14 mouse cellular contexts compared by ENCODE assay signal in the genomic region with DNA sequence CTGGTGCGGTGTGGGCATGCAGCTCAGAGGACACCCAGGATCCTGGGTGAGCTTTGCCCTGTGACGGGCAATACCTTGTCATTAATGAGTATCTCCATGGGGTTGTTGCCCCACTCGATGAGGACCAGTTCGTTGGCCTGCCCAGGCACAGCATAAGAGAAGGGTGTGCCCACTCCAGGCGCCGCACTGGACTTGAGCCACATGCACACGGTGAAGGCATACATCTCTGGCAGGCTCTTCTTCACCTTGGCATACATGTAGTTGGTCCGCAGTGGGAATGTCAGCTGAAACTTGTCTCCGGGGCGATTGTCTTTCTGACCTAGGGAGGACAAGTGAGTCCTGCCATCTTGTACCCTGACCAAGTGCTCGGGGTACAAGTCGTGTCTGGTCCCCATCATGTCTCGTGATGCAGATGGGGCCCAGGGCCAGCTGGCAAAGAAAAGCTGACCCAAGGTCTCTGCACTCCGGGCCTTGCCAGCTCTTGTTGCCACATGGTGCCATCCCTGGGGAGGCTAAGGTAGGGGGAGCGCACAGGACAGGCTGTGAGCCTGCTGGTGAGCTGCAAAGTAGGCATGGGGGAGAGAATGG. TPM values are rescaled to one million over a fixed set of nuclear protein-coding genes. Genes with fewer than 3 reads are reported as not detected.
DNase-seq lines count a peak whose midpoint lies in the region; ATAC-seq lines count a peak whose summit lies in the region.
"Had no signal": no experiment of that assay in that cellular context is flagged by ENCODE, and none has a peak within 500 bp of the region (broad histone marks: within the 10 kb centered on the region; RNA-seq: fewer than 3 reads in every experiment).

No protein-coding gene starts in this region.

- no peak overlapping the region for H3K27ac ChIP-seq in neural tube, embryonic 11.5 days (ENCODE audit: low read depth, low read length)
- no peak overlapping the region for H3K27ac ChIP-seq in hindbrain, embryonic 13.5 days
- H3K27ac ChIP-seq in neural tube, embryonic 15.5 days (replicated peaks), result no peak overlapping the region
- H3K27ac ChIP-seq: kidney, postnatal 0 days had no signal

- H3K4me1 ChIP-seq in neural tube, embryonic 11.5 days (ENCODE audit: control insufficient read depth, insufficient read depth, low read length), result peaks cover 32% of the 10 kb centered on the region
- H3K4me1 ChIP-seq in hindbrain, embryonic 13.5 days (replicated peaks), result peaks cover 90% of the 10 kb centered on the region
- H3K4me1 ChIP-seq in neural tube, embryonic 15.5 days, result peaks cover 83% of the 10 kb centered on the region

- H3K4me2 ChIP-seq in neural tube, embryonic 11.5 days (ENCODE audit: low read depth), result 0 out of 2 replicates have a peak overlapping the region, but pooled peaks have one; percentile 98
- H3K4me2 ChIP-seq in hindbrain, embryonic 13.5 days, result peak overlapping the region; percentile 98
- H3K4me2 ChIP-seq in neural tube, embryonic 15.5 days, result peak overlapping the region; percentile 98
- H3K4me2 ChIP-seq: heart, embryonic 11.5 days had no signal

- H3K27me3 ChIP-seq in neural tube, embryonic 11.5 days (ENCODE audit: control insufficient read depth, insufficient read depth, low read length), result peaks cover 58% of the 10 kb centered on the region
- peaks cover 83% of the 10 kb centered on the region for H3K27me3 ChIP-seq in hindbrain, embryonic 13.5 days
- peaks cover 13% of the 10 kb centered on the region for H3K27me3 ChIP-seq in neural tube, embryonic 15.5 days (replicated peaks)

- WGBS in neural tube, embryonic 11.5 days, result 88% methylated on average over 15 of the region's 15 CpGs
- 74% methylated on average over 15 of the region's 15 CpGs for WGBS in hindbrain, embryonic 13.5 days
- WGBS in neural tube, embryonic 15.5 days, result 76% methylated on average over 15 of the region's 15 CpGs

- peak overlapping the region; percentile 29; the same call in 1 of the 2 replicates for H3K9ac ChIP-seq in neural tube, embryonic 11.5 days (ENCODE audit: low read length)
- H3K9ac ChIP-seq in hindbrain, embryonic 13.5 days, result peak overlapping the region; percentile 92
- H3K9ac ChIP-seq in neural tube, embryonic 15.5 days (replicated peaks), result peak overlapping the region; percentile 35

- no peak for ATAC-seq in neural tube, embryonic 11.5 days (ENCODE audit: insufficient read depth, low FRiP score, low TSS enrichment)
- no peak for ATAC-seq in hindbrain, embryonic 13.5 days (ENCODE audit: low FRiP score)
- no peak for ATAC-seq in neural tube, embryonic 15.5 days (ENCODE audit: low FRiP score)
- no peak for ATAC-seq in inflammation-experienced regulatory T-cells, adult 6 months

- H3K36me3 ChIP-seq in neural tube, embryonic 11.5 days (ENCODE audit: control insufficient read depth, insufficient read depth, low read length), result no peaks in the 10 kb centered on the region
- H3K36me3 ChIP-seq in hindbrain, embryonic 13.5 days, result peaks cover 10% of the 10 kb centered on the region
- peaks cover 7% of the 10 kb centered on the region; the same call in 1 of the 2 replicates for H3K36me3 ChIP-seq in neural tube, embryonic 15.5 days

- no peak overlapping the region for H3K4me3 ChIP-seq in neural tube, embryonic 11.5 days (ENCODE audit: low read depth, low read length)
- peak overlapping the region; percentile 75 for H3K4me3 ChIP-seq in hindbrain, embryonic 13.5 days
- peak overlapping the region; percentile 75 for H3K4me3 ChIP-seq in neural tube, embryonic 15.5 days (replicated peaks)

- H3K9me3 ChIP-seq in neural tube, embryonic 11.5 days (ENCODE audit: control insufficient read depth, low read length), result no peaks in the 10 kb centered on the region
- no peaks in the 10 kb centered on the region for H3K9me3 ChIP-seq in hindbrain, embryonic 13.5 days
- H3K9me3 ChIP-seq in neural tube, embryonic 15.5 days (replicated peaks), result no peaks in the 10 kb centered on the region

- DNase-seq in cerebellum, adult 11-12 months, result peak; percentile 87
- DNase-seq in cerebellum, postnatal 4 days (ENCODE audit: low spot score in 2 of 2), result no peak
- no peak for DNase-seq in neural tube, embryonic 11.5 days (ENCODE audit: low spot score)
- DNase-seq in neural tube, embryonic 10.5 days (ENCODE audit: extremely low spot score, low spot score), result no peak
- DNase-seq in urinary bladder, postnatal 4 days (ENCODE audit: low spot score in 2 of 2), result no peak
- DNase-seq: gastrocnemius, postnatal 10 days; liver; lung, postnatal 10 days; thymus, postnatal 25 days had no signal

RNA-seq across cellular contexts. Expression of gene Nptx1, which starts 2.9 kb away (rescaled TPM):
- polyA plus RNA-seq in neural tube, embryonic 11.5 days (2014; fragmentation: Nextera tagmentation; extraction: Ambion mirVana), result 8.3 and 9.2 TPM in 2 replicates
- polyA plus RNA-seq in hindbrain, embryonic 13.5 days (2015; fragmentation: Nextera tagmentation; extraction: Ambion mirVana), result 12.6 and 15.2 TPM in 2 replicates
- 26.0 and 28.3 TPM in 2 replicates for polyA plus RNA-seq in neural tube, embryonic 15.5 days (2015; fragmentation: Nextera tagmentation; extraction: Ambion mirVana)
- not detected for polyA plus RNA-seq in inflammation-experienced regulatory T-cells, adult 6 months (2017; shearing (Covaris generic))

RNA-seq across cellular contexts. Expression of gene Endov, which starts 53.5 kb away (rescaled TPM):
- polyA plus RNA-seq in neural tube, embryonic 11.5 days (2014; fragmentation: Nextera tagmentation; extraction: Ambion mirVana), result 13.9 and 18.1 TPM in 2 replicates
- 15.5 and 20.9 TPM in 2 replicates for polyA plus RNA-seq in hindbrain, embryonic 13.5 days (2015; fragmentation: Nextera tagmentation; extraction: Ambion mirVana)
- 15.1 and 15.8 TPM in 2 replicates for polyA plus RNA-seq in neural tube, embryonic 15.5 days (2015; fragmentation: Nextera tagmentation; extraction: Ambion mirVana)
- polyA plus RNA-seq in inflammation-experienced regulatory T-cells, adult 6 months (2017; shearing (Covaris generic)), result 10 to 100 TPM in 2 of 3 experiments, 1 to 10 TPM in 1; 9.9 to 12.5 (median 12.1) TPM

RNA-seq across cellular contexts. Expression of gene Rptor, which starts 58.1 kb away (rescaled TPM):
- 12.2 and 12.6 TPM in 2 replicates for polyA plus RNA-seq in neural tube, embryonic 11.5 days (2014; fragmentation: Nextera tagmentation; extraction: Ambion mirVana)
- 10.2 and 10.6 TPM in 2 replicates for polyA plus RNA-seq in hindbrain, embryonic 13.5 days (2015; fragmentation: Nextera tagmentation; extraction: Ambion mirVana)
- polyA plus RNA-seq in neural tube, embryonic 15.5 days (2015; fragmentation: Nextera tagmentation; extraction: Ambion mirVana), result 10.4 and 11.7 TPM in 2 replicates
- polyA plus RNA-seq in inflammation-experienced regulatory T-cells, adult 6 months (2017; shearing (Covaris generic)), result 10 to 100 TPM; 10.3 to 15.9 (median 10.5) TPM

Comparison
In these comparisons a context has a peak if more than half of its experiments do, and no peak if none do; other contexts are left out.
1. H3K9ac ChIP-seq: peak in every context shown above with its lines; median percentile 92 in hindbrain, embryonic 13.5 days; 35 in neural tube, embryonic 15.5 days; 29 in neural tube, embryonic 11.5 days.